Comparison of ENCODE assay signal across 8 mouse cellular contexts in the genomic region with DNA sequence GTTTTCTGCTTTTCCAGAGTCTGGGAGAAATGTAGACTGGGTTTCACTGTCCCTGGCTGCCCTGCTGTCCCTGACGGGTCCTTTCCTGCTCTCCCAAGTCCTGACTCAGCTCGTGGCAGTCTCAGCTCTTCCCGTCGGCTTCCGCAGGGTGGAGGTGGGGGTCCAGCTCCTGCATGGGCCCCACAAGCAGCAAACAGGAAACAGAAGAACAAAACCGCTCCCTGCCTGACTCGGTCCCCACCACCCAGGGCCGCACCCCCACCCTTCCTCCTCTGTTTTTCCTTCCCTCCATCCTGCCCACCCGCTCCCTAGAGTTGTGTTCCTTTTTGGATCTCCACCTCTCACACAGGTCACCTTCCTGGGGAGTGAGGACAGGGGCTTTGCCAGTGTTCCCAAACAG. TPM values are rescaled to one million over a fixed set of nuclear protein-coding genes. Genes with fewer than 3 reads are reported as not detected.
DNase-seq lines count a peak whose midpoint lies in the region; ATAC-seq and TF ChIP-seq lines count a peak whose summit lies in the region.

No protein-coding gene starts in this region.

- peaks cover 9% of the 10 kb centered on the region for H3K36me3 ChIP-seq in heart, embryonic 14.5 days (ENCODE audit: control insufficient read depth, insufficient read depth, low read length)
- H3K36me3 ChIP-seq in myocyte (ENCODE audit: control insufficient read depth, insufficient read depth), result no peaks in the 10 kb centered on the region

- H3K27ac ChIP-seq in left cerebral cortex, adult 2 months, result peak overlapping the region; percentile 60
- peak overlapping the region; percentile 93 to 94 for H3K27ac ChIP-seq in heart, embryonic 14.5 days (replicated peaks in 1 of 2; ENCODE audit: control insufficient read depth in 1 of 2, insufficient read depth in 1 of 2, low read depth in 2 of 2, low read length in 2 of 2)

- no peak for DNase-seq in left cerebral cortex, adult 2 months (ENCODE audit: extremely low spot score in 1 of 2, low spot score in 2 of 2)
- no peak for DNase-seq in left cerebral cortex, postnatal 36 days (ENCODE audit: low spot score in 2 of 2)
- peak; percentile 82 for DNase-seq in kidney, postnatal 14 days
- no peak for DNase-seq in left cerebral cortex, adult 9 months (ENCODE audit: low spot score in 2 of 2)
- DNase-seq in frontal cortex, adult 2 months (ENCODE audit: extremely low spot score in 1 of 2, low spot score in 1 of 2), result no peak

- H3K4me2 ChIP-seq in heart, embryonic 14.5 days (ENCODE audit: low read length), result peak overlapping the region; percentile 74
- H3K4me2 ChIP-seq in myocyte (ENCODE audit: low read depth), result no peak overlapping the region

- peaks cover 73 to 86% of the 10 kb centered on the region in 2 experiments for H3K4me1 ChIP-seq in heart, embryonic 14.5 days (ENCODE audit: control insufficient read depth in 2 of 2, insufficient read depth in 2 of 2, low read length in 2 of 2)

- H3ac ChIP-seq in myocyte (ENCODE audit: control insufficient read depth, insufficient read length), result no peak overlapping the region

- H3K79me2 ChIP-seq in myocyte (ENCODE audit: control insufficient read depth, insufficient read depth), result peaks cover 61% of the 10 kb centered on the region

- TF ChIP-seq POLR2A in myocyte (IDR thresholded peaks at IDR 0.05; ENCODE audit: insufficient read length, low read depth), result no peak

- intact Hi-C loops in left cerebral cortex, adult 2 months (cut with DNase I), result no loop called here
- intact Hi-C loops in left cerebral cortex, postnatal 36 days (cut with DNase I), result no loop called here

- no peak for ATAC-seq in heart, embryonic 14.5 days (ENCODE audit: insufficient number of reproducible peaks, insufficient read depth, low FRiP score, low read depth)
- no peak for ATAC-seq in monocyte, adult 5-6 weeks (replicated peaks; ENCODE audit: insufficient number of reproducible peaks, low FRiP score, low TSS enrichment, poor library complexity, severe bottlenecking)

- 35% methylated on average over 9 of the region's 9 CpGs for WGBS in heart, embryonic 14.5 days

- no peak for TF ChIP-seq CTCF in left cerebral cortex, adult 2 months (IDR thresholded peaks at IDR 0.05)

- H3K4me3 ChIP-seq in left cerebral cortex, adult 2 months, result no peak overlapping the region
- no peak overlapping the region for H3K4me3 ChIP-seq in heart, embryonic 14.5 days (ENCODE audit: control insufficient read depth in 1 of 2, insufficient read depth in 1 of 2, low read depth in 1 of 2, low read length in 2 of 2)
- peak overlapping the region; percentile 29 for H3K4me3 ChIP-seq in myocyte

- H3K9ac ChIP-seq in heart, embryonic 14.5 days (ENCODE audit: low read length), result peak overlapping the region; percentile 95

- H3K27me3 ChIP-seq in heart, embryonic 14.5 days (ENCODE audit: control insufficient read depth, insufficient read depth, low read length), result no peaks in the 10 kb centered on the region
- H3K27me3 ChIP-seq in myocyte (ENCODE audit: control insufficient read depth, insufficient read depth, insufficient read length), result no peaks in the 10 kb centered on the region

- no peaks in the 10 kb centered on the region for H3K9me3 ChIP-seq in heart, embryonic 14.5 days (ENCODE audit: control insufficient read depth, low read length)

TF ChIP-seq in myocyte, 11 proteins besides CTCF, POLR2A, EP300 and RAD21:
- TF ChIP-seq CEBPB (IDR thresholded peaks at IDR 0.05; ENCODE audit: insufficient read depth, poor library complexity, severe bottlenecking), result no peak
- TF ChIP-seq REST (IDR thresholded peaks at IDR 0.05; ENCODE audit: insufficient read depth, insufficient read length), result no peak
- no peak for TF ChIP-seq TCF12 (IDR thresholded peaks at IDR 0.05; ENCODE audit: insufficient read depth, poor library complexity, severe bottlenecking)
- no peak for TF ChIP-seq MYOG (IDR thresholded peaks at IDR 0.05; ENCODE audit: control insufficient read depth in 1 of 3, insufficient read depth in 1 of 3, insufficient read length in 2 of 3, low read depth in 2 of 3)
- TF ChIP-seq MAX (IDR thresholded peaks at IDR 0.05; ENCODE audit: low read depth), result no peak
- TF ChIP-seq POLR2AphosphoS2 (IDR thresholded peaks at IDR 0.05; ENCODE audit: insufficient read length, low read depth), result no peak

RNA-seq across cellular contexts. Expression of gene Arhgap23, which starts 23.5 kb away (rescaled TPM):
- 10 to 100 TPM; 64.4 to 78.6 TPM for total RNA-seq in left cerebral cortex, adult 2 months (2021)
- 10 to 100 TPM; 68.0 to 74.4 TPM for total RNA-seq in left cerebral cortex, postnatal 36 days (2021)
- 7.1 and 8.4 TPM in 2 replicates for polyA plus RNA-seq in heart, embryonic 14.5 days (2014; fragmentation: Nextera tagmentation; extraction: Ambion mirVana)
- polyA plus RNA-seq in myocyte (2012; fragmentation: generic; extraction: Trizol), result 41.9 TPM
- polyA plus RNA-seq in frontal cortex, adult 2 months (2012; rRNA removed), result 53.4 and 64.2 TPM in 2 replicates
- 4.7 to 5.8 TPM (median 5.0 TPM) in 3 replicates for total RNA-seq in monocyte, adult 5-6 weeks (2017)
